Mouse (Mus musculus) MEL (cell line): ENCODE data around the gene Srp9.

ENCODE experiments used
- CTCF ChIP-seq, 3 experiments: IDR thresholded peaks in 2 of 3; conservative IDR thresholded peaks in 1 of 3; 2 replicates each; pipeline ENCODE4 v1.5.1; 2011 to 2012; ENCODE audit warnings: low read length in 3 of 3, low read depth in 2 of 3, mild to moderate bottlenecking in 2 of 3, improper control_type of control experiment in 1 of 3, inconsistent platforms in 1 of 3, mixed read lengths in 1 of 3, moderate library complexity in 1 of 3; ENCODE audit not compliant: control insufficient read depth in 1 of 3, insufficient read depth in 1 of 3, poor library complexity in 1 of 3, severe bottlenecking in 1 of 3
- ELF1 ChIP-seq: IDR thresholded peaks from 2 replicates; pipeline ENCODE4 v1.6.1; 2014; ENCODE audit warnings: low read depth, mild to moderate bottlenecking, inconsistent platforms, low read length, improper control_type of control experiment, moderate library complexity
- HCFC1 ChIP-seq: IDR thresholded peaks from 2 replicates; pipeline ENCODE4 v1.6.1; 2012; ENCODE audit warnings: low read depth, mild to moderate bottlenecking, inconsistent platforms, low read length, improper control_type of control experiment, moderate library complexity
- JUND ChIP-seq: IDR thresholded peaks from 2 replicates; pipeline ENCODE4 v1.6.1; 2011; ENCODE audit warnings: low read depth, mild to moderate bottlenecking, improper control_type of control experiment, low read length
- MEF2A ChIP-seq: IDR thresholded peaks from 2 replicates; pipeline ENCODE4 v1.6.1; 2014; ENCODE audit warnings: low read depth, mild to moderate bottlenecking, inconsistent platforms, low read length, improper control_type of control experiment; ENCODE audit not compliant: poor library complexity, insufficient replicate concordance, severe bottlenecking; ENCODE audit errors: extremely low read depth
- POLR2A ChIP-seq, 2 experiments: IDR thresholded peaks; 2 replicates each; pipeline ENCODE4 v1.6.1; 2011 to 2012; ENCODE audit warnings: low read length in 2 of 2, mild to moderate bottlenecking in 2 of 2, control low read depth in 1 of 2, improper control_type of control experiment in 1 of 2, low read depth in 1 of 2, moderate library complexity in 1 of 2; ENCODE audit not compliant: control insufficient read depth in 1 of 2, insufficient read depth in 1 of 2, poor library complexity in 1 of 2
- USF1 ChIP-seq: IDR thresholded peaks from 2 replicates; pipeline ENCODE4 v1.6.1; 2014; ENCODE audit warnings: low read depth, mild to moderate bottlenecking, inconsistent platforms, low read length, improper control_type of control experiment, moderate library complexity
- USF2 ChIP-seq, 2 experiments: IDR thresholded peaks; 2 replicates each; pipeline ENCODE4 v1.6.1; 2011 to 2012; ENCODE audit warnings: improper control_type of control experiment in 2 of 2, low read length in 2 of 2, borderline replicate concordance in 1 of 2, inconsistent platforms in 1 of 2, low read depth in 1 of 2, mild to moderate bottlenecking in 1 of 2; ENCODE audit not compliant: insufficient read depth in 1 of 2

- TF ChIP-seq CTCF (IDR thresholded peaks at IDR 0.05 in 2 of 3, conservative IDR thresholded peaks at IDR 0.05 in 1 of 3; ENCODE audit: control insufficient read depth in 1 of 3, insufficient read depth in 1 of 3, low read depth in 2 of 3, low read length in 3 of 3, poor library complexity in 1 of 3, severe bottlenecking in 1 of 3) (no peak), JUND (no peak), POLR2A (IDR thresholded peaks at IDR 0.05; ENCODE audit: control insufficient read depth in 1 of 2, insufficient read depth in 1 of 2, low read depth in 1 of 2, low read length in 2 of 2, poor library complexity in 1 of 2) (no peak), USF1 (no peak), MEF2A (no peak), HCFC1 (no peak), ELF1 (no peak), USF2 (IDR thresholded peaks at IDR 0.05; ENCODE audit: borderline replicate concordance in 1 of 2, insufficient read depth in 1 of 2, low read depth in 1 of 2, low read length in 2 of 2) (no peak)
Measured at GRCm38 (mm10) chr1:182164386-182164785, 39.8 kb downstream of the Srp9 start, which contains the start of gene Vmn1r1.
